Mouse (Mus musculus) megakaryocyte, embryonic 14.5 days (primary cell): ENCODE measurements around the gene Gatad2a.

ENCODE experiments used
- FLI1 ChIP-seq: IDR thresholded peaks from 2 replicates; pipeline ENCODE4 v1.6.1; 2012; ENCODE audit warnings: low read length, inconsistent platforms, mixed read lengths
- GATA1 ChIP-seq: IDR thresholded peaks from 3 replicates; pipeline ENCODE4 v1.6.1; 2012; ENCODE audit warnings: mixed read lengths, low read length, inconsistent platforms, borderline replicate concordance

DNA sequence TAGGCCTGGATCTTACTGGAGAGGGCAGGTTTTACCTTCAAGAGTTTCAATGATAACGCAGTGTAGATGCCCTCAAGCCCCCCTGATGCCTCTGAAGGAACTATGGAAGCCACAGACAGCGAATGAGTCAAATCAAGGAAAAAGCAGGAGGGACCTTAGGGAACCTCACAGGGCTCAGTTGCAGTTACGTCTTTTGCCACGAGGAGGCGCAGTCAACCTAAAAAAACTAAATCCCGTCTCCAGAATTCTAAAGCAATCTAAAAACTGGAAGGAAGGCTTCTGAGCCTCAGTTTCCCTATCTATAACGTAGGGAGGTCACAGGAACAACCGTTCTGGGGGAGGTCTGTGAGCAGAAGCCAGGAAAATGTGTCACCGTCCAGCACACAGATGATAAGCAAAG is 122.0 kb downstream of the Gatad2a start:
- no peak for TF ChIP-seq GATA1
- no peak for TF ChIP-seq FLI1
